Mouse (Mus musculus) embryonic facial prominence, embryonic 14.5 days (tissue): ENCODE data around the gene Cog1. TPM values are rescaled to one million over a fixed set of nuclear protein-coding genes. Genes with fewer than 3 reads are reported as not detected.

Experiments
- ATAC-seq: fragments of 200-750 bp; cut with Nextera tagmentation; 2 replicates; pipeline ENCODE4 v1.8.0; 2017; ENCODE audit warnings: low read depth, moderate number of reproducible peaks, moderate TSS enrichment
- DNase-seq: peaks from one replicate; pipeline ENCODE4 v3.0.0-alpha.2; 2015; ENCODE audit warnings: low spot score
- H3K27ac ChIP-seq: fragments of 300-500 bp; sonication (generic); replicated peaks from 2 replicates; pipeline ENCODE4 v1.5.1; 2014; ENCODE audit warnings: low read depth, mild to moderate bottlenecking, low read length, moderate library complexity
- H3K27me3 ChIP-seq: fragments of 300-500 bp; sonication (generic); replicated peaks from 2 replicates; pipeline ENCODE4 v1.6.1; 2014; ENCODE audit warnings: low read length; ENCODE audit not compliant: control insufficient read depth, insufficient read depth
- H3K36me3 ChIP-seq: fragments of 300-500 bp; sonication (generic); 2 replicates; pipeline ENCODE4 v1.6.1; 2014; ENCODE audit warnings: low read length, mixed read lengths; ENCODE audit not compliant: control insufficient read depth, insufficient read depth
- H3K4me1 ChIP-seq: fragments of 300-500 bp; sonication (generic); 2 replicates; pipeline ENCODE4 v1.6.1; 2014; ENCODE audit warnings: antibody characterized with exemption, low read length; ENCODE audit not compliant: control insufficient read depth, insufficient read depth
- H3K4me2 ChIP-seq: fragments of 300-500 bp; sonication (generic); 2 replicates; pipeline ENCODE4 v1.6.1; 2014; ENCODE audit warnings: low read depth, mild to moderate bottlenecking, low read length, moderate library complexity, mixed read lengths
- H3K4me3 ChIP-seq: fragments of 300-500 bp; sonication (generic); 2 replicates; pipeline ENCODE4 v1.5.1; 2014; ENCODE audit warnings: low read depth, mild to moderate bottlenecking, low read length
- H3K9ac ChIP-seq: fragments of 300-500 bp; sonication (generic); 2 replicates; pipeline ENCODE4 v1.6.1; 2014; ENCODE audit warnings: low read depth, mild to moderate bottlenecking, low read length, moderate library complexity, mixed read lengths
- H3K9me3 ChIP-seq: fragments of 300-500 bp; sonication (generic); 2 replicates; pipeline ENCODE4 v1.6.1; 2016; ENCODE audit warnings: low read length; ENCODE audit not compliant: control insufficient read depth
- WGBS: fragments of 180-500 bp; shearing (Covaris S2); extraction: QIAGEN DNeasy Blood & Tissue Kit; methylation state at CpG from one replicate; pipeline ENCODE4 v1.1.7; 2014; 5-methylcytosine and 5-hydroxymethylcytosine counted together
- polyA plus RNA-seq: library from polyadenylated mRNA; unstranded; fragments of >200 nt; fragmentation: Nextera tagmentation; extraction: Ambion mirVana; gene quantifications from 2 replicates; pipeline ENCODE4 v1.2.1, GENCODE M21; 2014

Cog1 gene
- polyA plus RNA-seq, 1 experiment from 2014 or later, result 23.4 TPM

DNA sequence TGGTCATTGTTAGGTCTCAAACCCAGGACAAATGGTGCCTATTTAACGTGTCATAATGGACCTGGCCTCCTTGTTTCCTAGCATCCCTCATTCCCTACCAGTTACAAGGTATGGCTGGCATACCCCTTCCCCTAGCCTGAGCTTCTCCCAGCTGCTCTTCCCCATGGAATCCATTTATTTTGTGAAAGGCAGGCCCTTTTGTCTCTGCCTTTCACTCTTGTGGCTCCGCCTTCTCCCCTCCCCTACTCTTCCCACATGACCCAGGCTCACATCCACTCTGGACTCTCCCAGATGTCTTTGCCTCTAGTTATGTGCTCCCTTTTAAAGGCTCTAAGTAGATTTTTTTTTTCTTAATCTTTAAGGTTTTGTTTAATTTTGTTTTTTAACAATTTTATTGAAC is 38.1 kb downstream of the Cog1 start:
- ATAC-seq (no peak), DNase-seq (no peak)
- 83% methylated on average over 2 of the region's 2 CpGs for WGBS
- Histone ChIP-seq H3K4me3 (no peak overlapping the region), H3K9ac (no peak overlapping the region), H3K9me3 (no peaks in the 10 kb centered on the region), H3K4me2 (no peak overlapping the region), H3K36me3 (peaks cover 40% of the 10 kb centered on the region), H3K4me1 (peaks cover 10% of the 10 kb centered on the region), H3K27me3 (no peaks in the 10 kb centered on the region), H3K27ac (no peak overlapping the region)

DNA sequence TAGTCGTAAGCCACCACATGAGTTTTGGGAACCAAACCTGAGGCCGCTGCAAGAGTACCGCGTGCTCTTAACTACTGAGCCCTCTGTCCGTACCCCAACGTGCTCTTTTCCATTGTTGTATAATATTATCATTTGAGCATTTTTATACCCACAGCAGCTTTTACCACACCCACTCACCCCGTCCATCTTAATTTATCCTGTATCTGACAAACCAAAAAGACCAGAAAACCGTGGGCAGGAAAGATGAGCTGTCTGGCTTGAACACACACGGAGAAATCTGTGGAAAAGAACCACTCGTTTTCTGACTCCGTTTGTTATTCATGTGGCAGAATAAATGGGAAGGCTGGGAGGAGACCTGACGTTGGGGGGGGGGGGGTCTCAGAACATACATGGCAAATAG is 41.5 kb downstream of the Cog1 start:
- H3K4me1 ChIP-seq, result no peaks in the 10 kb centered on the region
- ATAC-seq (no peak), DNase-seq (no peak)
- no peaks in the 10 kb centered on the region for H3K27me3 ChIP-seq
- no peaks in the 10 kb centered on the region for H3K9me3 ChIP-seq
- no peak overlapping the region for H3K4me2 ChIP-seq
- peaks cover 73% of the 10 kb centered on the region for H3K36me3 ChIP-seq
- no peak overlapping the region for H3K4me3 ChIP-seq
- H3K9ac ChIP-seq, result no peak overlapping the region
- no peak overlapping the region for H3K27ac ChIP-seq
- 83% methylated on average over 12 of the region's 12 CpGs for WGBS

DNA sequence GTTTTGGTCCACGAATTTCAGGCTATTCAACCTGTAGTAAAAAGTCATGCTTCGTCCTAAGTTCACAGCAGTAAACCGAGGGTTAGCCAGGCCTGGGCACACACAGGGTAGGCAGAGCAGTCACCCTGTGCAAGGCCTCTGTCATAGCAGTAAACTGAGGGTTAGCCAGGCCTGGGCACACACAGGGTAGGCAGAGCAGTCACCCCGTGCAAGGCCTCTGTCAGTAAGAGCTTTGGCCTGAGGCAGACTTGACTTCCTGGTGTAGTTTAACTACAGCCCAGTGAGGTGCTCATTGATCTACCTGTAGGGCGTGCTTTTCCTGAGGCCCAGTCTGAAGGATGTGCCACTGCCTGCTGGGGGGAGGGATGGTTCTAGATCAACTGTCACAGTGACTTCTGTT is 42.3 kb downstream of the Cog1 start:
- Histone ChIP-seq H3K36me3 (peaks cover 82% of the 10 kb centered on the region), H3K9ac (peak overlapping the region; percentile 19; the same call in 1 of the 2 replicates), H3K4me1 (no peaks in the 10 kb centered on the region), H3K4me3 (no peak overlapping the region), H3K9me3 (no peaks in the 10 kb centered on the region), H3K27ac (no peak overlapping the region), H3K27me3 (no peaks in the 10 kb centered on the region), H3K4me2 (no peak overlapping the region)
- DNase-seq (no peak), ATAC-seq (no peak)
- WGBS, result 81% methylated on average over 5 of the region's 5 CpGs

DNA sequence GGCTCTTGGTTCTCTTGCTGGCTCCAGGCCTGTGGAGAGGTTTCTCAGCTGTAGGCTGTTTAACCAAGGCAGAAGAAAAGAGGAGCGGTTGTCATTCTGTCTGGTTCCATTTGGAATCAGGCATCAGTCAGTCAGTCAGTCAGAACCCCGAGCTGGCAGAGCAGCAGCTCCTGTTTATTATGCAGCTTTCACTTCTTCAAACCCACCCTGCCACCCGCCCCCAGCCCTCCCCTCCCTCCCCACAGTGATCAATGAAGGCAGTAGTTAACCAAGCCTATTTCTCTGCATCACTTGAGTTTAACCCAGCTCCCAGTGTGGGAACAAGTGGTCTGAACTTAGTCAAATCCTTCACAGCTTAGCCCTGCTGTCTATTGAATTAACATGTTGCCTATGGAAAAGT is 42.9 kb downstream of the Cog1 start:
- H3K4me2 ChIP-seq, result no peak overlapping the region
- ATAC-seq (no peak), DNase-seq (no peak)
- WGBS, result 56% methylated on average over 3 of the region's 3 CpGs
- H3K4me3 ChIP-seq, result no peak overlapping the region
- H3K9me3 ChIP-seq, result no peaks in the 10 kb centered on the region
- H3K9ac ChIP-seq, result peak overlapping the region; percentile 19; the same call in 1 of the 2 replicates
- no peaks in the 10 kb centered on the region for H3K4me1 ChIP-seq
- no peaks in the 10 kb centered on the region for H3K27me3 ChIP-seq
- peaks cover 86% of the 10 kb centered on the region for H3K36me3 ChIP-seq
- H3K27ac ChIP-seq, result no peak overlapping the region

DNA sequence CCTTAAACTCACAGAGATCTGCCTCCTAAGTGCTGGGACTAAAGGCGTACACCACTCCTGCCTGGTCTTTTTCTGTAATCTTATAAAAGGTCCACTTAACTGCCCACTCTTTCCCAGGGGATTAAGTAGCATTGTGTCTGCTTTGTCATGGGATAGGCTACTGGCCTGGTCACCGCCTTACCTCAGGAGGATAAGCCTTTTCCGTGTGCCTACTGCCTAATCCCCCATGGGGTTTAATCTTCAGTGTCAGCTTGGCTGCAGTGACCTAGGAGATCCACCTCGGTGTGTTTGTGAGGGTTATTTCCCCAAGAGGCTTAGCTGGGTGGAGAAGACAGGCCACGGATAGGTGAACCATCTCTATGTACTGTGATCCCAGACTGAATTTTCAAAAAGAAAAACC is 48.6 kb downstream of the Cog1 start:
- Histone ChIP-seq H3K4me2 (no peak overlapping the region), H3K36me3 (peaks cover 42% of the 10 kb centered on the region), H3K4me3 (no peak overlapping the region), H3K4me1 (no peaks in the 10 kb centered on the region), H3K9me3 (no peaks in the 10 kb centered on the region), H3K9ac (no peak overlapping the region), H3K27ac (no peak overlapping the region), H3K27me3 (no peaks in the 10 kb centered on the region)
- ATAC-seq, result peak; percentile 19; the same call in 1 of the 2 replicates
- WGBS, result 70% methylated on average over 5 of the region's 5 CpGs
- peak; percentile 43 for DNase-seq

GRCm38 (mm10) chr11:113698013-113698545 is 49.1 kb downstream of the Cog1 start:
- Histone ChIP-seq H3K27ac (no peak overlapping the region), H3K4me1 (no peaks in the 10 kb centered on the region), H3K4me2 (no peak overlapping the region), H3K9me3 (no peaks in the 10 kb centered on the region), H3K9ac (no peak overlapping the region), H3K27me3 (no peaks in the 10 kb centered on the region), H3K4me3 (no peak overlapping the region), H3K36me3 (peaks cover 38% of the 10 kb centered on the region)
- no peak for DNase-seq
- 74% methylated on average over 12 of the region's 12 CpGs for WGBS
- no peak for ATAC-seq

DNA sequence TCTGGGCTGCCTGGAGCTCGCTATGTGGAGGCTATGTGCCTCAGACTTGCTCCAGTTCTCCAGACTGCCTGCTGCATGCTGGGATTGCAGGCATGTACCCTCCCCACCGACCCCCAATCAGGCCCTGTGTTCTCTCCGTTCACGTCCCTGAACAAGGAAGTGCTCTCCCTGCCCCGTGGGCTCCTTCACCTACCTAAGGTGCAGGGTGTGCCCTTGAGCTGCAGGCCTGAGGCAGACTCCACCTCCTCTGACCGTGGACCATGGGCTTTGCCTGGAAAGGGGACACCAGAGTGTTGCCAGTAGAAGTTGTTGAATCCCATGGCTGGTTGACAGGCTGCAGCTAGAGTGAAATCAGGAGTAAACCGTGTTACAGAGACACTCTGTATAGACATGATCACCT is 50.7 kb downstream of the Cog1 start:
- H3K27me3 ChIP-seq, result no peaks in the 10 kb centered on the region
- peaks cover 22% of the 10 kb centered on the region for H3K36me3 ChIP-seq
- no peak overlapping the region for H3K27ac ChIP-seq
- H3K9ac ChIP-seq, result no peak overlapping the region
- WGBS, result 77% methylated on average over 7 of the region's 7 CpGs
- H3K4me2 ChIP-seq, result no peak overlapping the region
- no peak overlapping the region for H3K4me3 ChIP-seq
- DNase-seq (no peak), ATAC-seq (no peak)
- no peaks in the 10 kb centered on the region for H3K9me3 ChIP-seq
- H3K4me1 ChIP-seq, result no peaks in the 10 kb centered on the region

DNA sequence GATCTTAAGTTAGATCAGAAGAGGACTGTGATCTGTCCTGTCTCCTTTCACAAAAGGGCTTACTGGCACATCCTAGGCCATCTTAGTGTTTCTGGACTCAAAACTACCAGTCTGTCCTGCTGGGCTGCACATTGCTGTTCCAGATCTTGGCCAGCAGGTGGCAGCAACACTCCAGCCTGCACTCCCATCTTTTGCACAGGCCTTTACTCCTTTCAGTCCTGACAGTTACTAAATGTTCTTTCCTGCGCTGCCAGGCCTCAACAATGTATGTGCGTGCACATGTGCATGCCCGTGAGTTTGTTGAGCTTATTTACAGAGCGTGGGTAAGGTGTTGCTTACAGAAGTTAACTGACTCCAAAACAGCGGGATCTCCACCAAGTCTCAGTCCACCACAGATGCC is 54.8 kb downstream of the Cog1 start:
- ATAC-seq (peak; percentile 54), DNase-seq (peak; percentile 71)
- H3K4me3 ChIP-seq, result no peak overlapping the region
- no peaks in the 10 kb centered on the region for H3K9me3 ChIP-seq
- H3K27me3 ChIP-seq, result no peaks in the 10 kb centered on the region
- no peak overlapping the region for H3K4me2 ChIP-seq
- 35% methylated on average over 5 of the region's 5 CpGs for WGBS
- H3K27ac ChIP-seq, result 0 out of 2 replicates have a peak overlapping the region, but pooled peaks have one; percentile 28
- no peak overlapping the region for H3K9ac ChIP-seq
- H3K4me1 ChIP-seq, result no peaks in the 10 kb centered on the region
- no peaks in the 10 kb centered on the region for H3K36me3 ChIP-seq

- Histone ChIP-seq H3K4me1 (peaks cover 19% of the 10 kb centered on the region), H3K36me3 (no peaks in the 10 kb centered on the region), H3K9me3 (no peaks in the 10 kb centered on the region), H3K4me3 (no peak overlapping the region), H3K27ac (no peak overlapping the region), H3K27me3 (no peaks in the 10 kb centered on the region), H3K9ac (no peak overlapping the region), H3K4me2 (no peak overlapping the region)
- whole genome bisulfite sequencing, result 77% methylated on average over 15 of the region's 15 CpGs
- no peak for DNase-seq
- ATAC-seq, result no peak
Measured at GRCm38 (mm10) chr11:113705966-113706652, 57.1 kb downstream of the Cog1 start.
